Mouse (Mus musculus): ENCODE measurements around the gene Erich6b.

DNA sequence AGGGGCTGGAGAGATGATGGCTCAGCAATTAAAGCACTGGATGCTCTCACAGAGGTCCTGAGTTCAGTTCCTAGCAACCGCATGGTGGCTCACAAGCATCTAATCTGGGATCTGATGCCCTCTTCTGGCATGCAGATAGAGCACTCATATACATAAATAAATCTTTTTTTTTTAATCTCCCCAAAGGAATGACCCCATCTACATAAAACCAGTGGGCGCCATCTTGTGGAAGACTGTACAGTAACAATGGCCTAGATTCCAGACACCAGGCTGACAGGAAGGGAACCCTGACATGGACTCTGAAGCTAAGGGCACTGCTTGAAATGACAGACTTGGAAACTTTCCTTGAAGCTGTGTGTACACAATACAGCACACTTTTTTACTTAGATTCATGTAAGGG lies 1.2 kb upstream of the Erich6b start:
- TF ChIP-seq CTCF (IDR thresholded peaks at IDR 0.05; ENCODE audit: low read depth) (peak; percentile 41), EP300 (IDR thresholded peaks at IDR 0.05; ENCODE audit: low read depth) (no peak)
